Mouse (Mus musculus) neural tube, embryonic 13.5 days (tissue): ENCODE data around the gene Phgdh. TPM values are rescaled to one million over a fixed set of nuclear protein-coding genes. Genes with fewer than 3 reads are reported as not detected.

Source experiments
- ATAC-seq: fragments of 200-750 bp; cut with Nextera tagmentation; 2 replicates; pipeline ENCODE4 v1.8.0; 2017; ENCODE audit warnings: low read depth, mild to moderate bottlenecking, moderate TSS enrichment, moderate library complexity
- H3K27ac ChIP-seq: fragments of 300-500 bp; sonication (generic); replicated peaks from 2 replicates; pipeline ENCODE4 v1.5.1; 2015; ENCODE audit warnings: moderate library complexity, mild to moderate bottlenecking, inconsistent platforms
- H3K27me3 ChIP-seq: fragments of 300-500 bp; sonication (generic); 2 replicates; pipeline ENCODE4 v1.6.1; 2015; ENCODE audit warnings: mild to moderate bottlenecking, inconsistent platforms
- H3K36me3 ChIP-seq: fragments of 300-500 bp; sonication (generic); 2 replicates; pipeline ENCODE4 v1.6.1; 2015; ENCODE audit warnings: mild to moderate bottlenecking, inconsistent platforms
- H3K4me1 ChIP-seq: fragments of 300-500 bp; sonication (generic); replicated peaks from 2 replicates; pipeline ENCODE4 v1.6.1; 2015; ENCODE audit warnings: inconsistent platforms
- H3K4me2 ChIP-seq: fragments of 300-500 bp; sonication (generic); 2 replicates; pipeline ENCODE4 v1.6.1; 2015; ENCODE audit warnings: inconsistent platforms, mild to moderate bottlenecking, moderate library complexity
- H3K4me3 ChIP-seq: fragments of 300-500 bp; sonication (generic); 2 replicates; pipeline ENCODE4 v1.5.1; 2015; ENCODE audit warnings: mild to moderate bottlenecking, inconsistent platforms
- H3K9ac ChIP-seq: fragments of 300-500 bp; sonication (generic); 2 replicates; pipeline ENCODE4 v1.6.1; 2015; ENCODE audit warnings: moderate library complexity, mild to moderate bottlenecking, inconsistent platforms
- H3K9me3 ChIP-seq: fragments of 300-500 bp; sonication (generic); 2 replicates; pipeline ENCODE4 v1.6.1; 2016; ENCODE audit warnings: inconsistent platforms
- WGBS: fragments of 180-500 bp; shearing (Covaris S2); methylation state at CpG from one replicate; pipeline ENCODE4 v1.1.7; 2015; 5-methylcytosine and 5-hydroxymethylcytosine counted together
- polyA plus RNA-seq: library from polyadenylated mRNA; unstranded; fragments of >200 nt; fragmentation: Nextera tagmentation; extraction: Ambion mirVana; gene quantifications from 2 replicates; pipeline ENCODE4 v1.2.1, GENCODE M21; 2015

The Phgdh gene
- polyA plus RNA-seq, 1 experiment from 2014 or later: 171 TPM

GRCm38 (mm10) chr3:98280204-98280932 lies 59.4 kb downstream of the Phgdh start, which contains the start of gene Hmgcs2:
Gene Hmgcs2, plus strand, starts transcription at chr3:98280435.
- H3K36me3 ChIP-seq: no peaks in the 10 kb centered on the region
- ATAC-seq: peak; percentile 70; the same call in 1 of the 2 replicates
- H3K9ac ChIP-seq: no peak within 1 kb of the TSS
- H3K27ac ChIP-seq: 0 out of 2 replicates have a peak within 1 kb of the TSS, but pooled peaks have one; percentile 9
- no peaks in the 10 kb centered on the region for H3K9me3 ChIP-seq
- H3K27me3 ChIP-seq: no peaks in the 10 kb centered on the region
- peak within 1 kb of the TSS; percentile 30 for H3K4me2 ChIP-seq
- WGBS: 69% methylated on average over 14 of the region's 14 CpGs
- H3K4me3 ChIP-seq: peak within 1 kb of the TSS; percentile 9; the same call in 1 of the 2 replicates
- H3K4me1 ChIP-seq: no peaks in the 10 kb centered on the region

DNA sequence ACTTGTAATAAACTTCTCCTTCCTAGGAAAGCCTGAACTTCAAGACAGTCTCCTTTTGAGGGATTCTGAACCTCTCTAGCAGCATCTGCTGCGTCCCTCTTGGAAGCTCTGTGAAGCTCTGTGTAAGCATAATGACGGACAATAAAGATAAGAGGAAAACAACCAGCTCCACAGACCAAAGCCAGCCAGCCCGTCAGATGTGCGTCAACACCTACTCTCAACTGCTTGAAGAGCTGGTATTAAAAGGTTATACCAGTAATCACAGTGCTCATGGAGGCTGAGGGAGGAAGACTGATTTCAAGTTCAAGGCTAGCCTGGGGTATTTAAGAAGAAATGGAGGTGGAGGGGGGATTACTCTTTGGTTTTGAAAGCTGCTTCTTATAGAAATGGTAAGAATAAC lies 60.1 kb downstream of the Phgdh start:
- Histone ChIP-seq H3K4me2 (no peak overlapping the region), H3K27me3 (no peaks in the 10 kb centered on the region), H3K9me3 (no peaks in the 10 kb centered on the region), H3K27ac (0 out of 2 replicates have a peak overlapping the region, but pooled peaks have one; percentile 9), H3K4me3 (no peak overlapping the region), H3K4me1 (no peaks in the 10 kb centered on the region), H3K36me3 (no peaks in the 10 kb centered on the region), H3K9ac (no peak overlapping the region)
- ATAC-seq: no peak
- 69% methylated on average over 4 of the region's 4 CpGs for WGBS

DNA sequence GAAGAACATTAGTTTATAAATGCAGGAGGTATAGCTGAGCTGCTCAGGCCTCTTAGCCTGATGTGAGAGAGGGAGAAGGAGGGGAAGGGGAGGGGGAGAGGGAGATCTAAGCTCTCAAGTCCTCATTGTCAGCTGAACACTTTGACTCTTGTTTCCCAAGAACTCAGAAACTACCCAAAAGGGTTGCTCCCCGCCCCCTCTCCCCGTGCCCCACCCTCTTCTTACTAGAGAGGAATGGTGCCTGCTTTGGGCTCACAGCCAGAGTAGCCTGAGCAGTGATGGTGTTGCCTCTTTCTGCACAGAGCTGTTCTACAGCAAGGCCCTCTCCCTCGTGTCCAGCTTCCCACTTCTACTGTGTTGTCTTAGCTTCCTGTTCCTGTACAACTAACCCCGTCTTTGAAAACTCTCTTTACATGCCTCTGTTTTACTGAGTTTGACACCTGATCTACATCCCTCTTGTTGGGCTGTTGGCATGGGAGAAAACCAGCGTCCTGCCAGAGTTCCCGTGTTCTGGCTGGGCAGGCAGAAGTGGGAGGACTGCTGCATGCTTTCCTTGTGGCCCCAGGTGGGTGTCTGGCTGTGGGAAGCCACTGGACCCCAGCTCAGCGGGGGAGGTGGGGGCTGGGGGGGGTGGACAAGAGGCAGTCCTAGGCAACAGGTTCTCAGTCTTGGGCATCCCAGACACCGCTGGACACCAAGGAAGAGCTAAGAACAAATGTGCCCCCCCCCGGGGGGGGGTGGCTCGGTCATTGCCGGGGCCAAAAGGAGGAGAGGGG lies 66.0 kb downstream of the Phgdh start:
- ATAC-seq: no peak
- no peaks in the 10 kb centered on the region for H3K27me3 ChIP-seq
- H3K36me3 ChIP-seq: no peaks in the 10 kb centered on the region
- no peak overlapping the region for H3K9ac ChIP-seq
- H3K27ac ChIP-seq: no peak overlapping the region; the same call in 1 of the 2 replicates
- H3K4me1 ChIP-seq: 0 out of 2 replicates have a peak, but pooled peaks cover 7% of the 10 kb centered on the region
- no peaks in the 10 kb centered on the region for H3K9me3 ChIP-seq
- WGBS: 70% methylated on average over 11 of the region's 11 CpGs
- no peak overlapping the region for H3K4me2 ChIP-seq
- H3K4me3 ChIP-seq: no peak overlapping the region

- 19% methylated on average over 6 of the region's 6 CpGs for WGBS
- H3K36me3 ChIP-seq: no peaks in the 10 kb centered on the region
- ATAC-seq: no peak
- peaks cover 7% of the 10 kb centered on the region for H3K4me1 ChIP-seq
- no peaks in the 10 kb centered on the region for H3K27me3 ChIP-seq
- H3K4me2 ChIP-seq: no peak overlapping the region
- H3K9me3 ChIP-seq: no peaks in the 10 kb centered on the region
- H3K4me3 ChIP-seq: no peak overlapping the region
- no peak overlapping the region for H3K9ac ChIP-seq
- H3K27ac ChIP-seq: no peak overlapping the region
Observed at GRCm38 (mm10) chr3:98267249-98267651, 72.5 kb downstream of the Phgdh start.

Other genes with a start within 250 kb of the Phgdh start
- not detected in 2 replicates for gene Adam30, start 179.4 kb downstream of the Phgdh start, polyA plus RNA-seq
- gene Reg4, start 117.8 kb downstream of the Phgdh start, polyA plus RNA-seq: not detected in 2 replicates
- 9.9 and 16.3 TPM in 2 replicates for gene Hmgcs2, start 59.6 kb downstream of the Phgdh start, polyA plus RNA-seq
- gene Zfp697, start 42.5 kb upstream of the Phgdh start, polyA plus RNA-seq: 12.9 and 14.9 TPM in 2 replicates
- not detected in 2 replicates for gene Gm4450, start 117.1 kb upstream of the Phgdh start, polyA plus RNA-seq
- not detected in 2 replicates for gene Hsd3b4, start 170.5 kb upstream of the Phgdh start, polyA plus RNA-seq
- gene Gm10681, start 248.8 kb upstream of the Phgdh start, polyA plus RNA-seq: not detected in 2 replicates